Mouse (Mus musculus): ENCODE results near the gene Mrpl50. TPM values are rescaled to one million over a fixed set of nuclear protein-coding genes. Genes with fewer than 3 reads are reported as not detected.
"Not testable (repeated sequence)": the region's sequence is repeated elsewhere in the genome, so short reads cannot be mapped to it uniquely, and the experiment has no call there.

Gene Mrpl50
- total RNA-seq, 2 experiments from 2014 or later = 31.9 to 33.3 TPM

DNA sequence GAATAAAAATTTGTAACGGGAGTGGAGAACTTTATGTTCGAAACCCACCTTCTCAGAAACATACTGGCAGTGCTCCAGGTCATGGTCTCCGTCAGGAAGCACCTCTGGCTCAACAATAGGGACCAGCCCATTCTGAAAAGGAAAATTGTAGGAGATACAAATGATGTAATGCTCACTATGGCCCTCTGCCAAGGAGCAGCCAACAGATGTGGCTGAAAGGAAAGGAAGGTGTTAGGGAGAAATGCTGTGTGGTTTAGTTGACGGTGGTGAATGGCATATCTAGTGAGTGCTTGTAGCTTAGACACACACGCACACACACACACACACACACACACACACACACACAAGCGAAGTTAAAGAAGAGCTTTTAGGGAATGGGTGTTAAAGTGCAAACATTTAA is 18.8 kb upstream of the Mrpl50 start:
- no peak for TF ChIP-seq CTCF (conservative IDR thresholded peaks at IDR 0.05)
- no peak overlapping the region for H3K27ac ChIP-seq
- no peak for DNase-seq (ENCODE audit: low spot score in 2 of 2)
- no peak overlapping the region for H3K4me3 ChIP-seq

DNA sequence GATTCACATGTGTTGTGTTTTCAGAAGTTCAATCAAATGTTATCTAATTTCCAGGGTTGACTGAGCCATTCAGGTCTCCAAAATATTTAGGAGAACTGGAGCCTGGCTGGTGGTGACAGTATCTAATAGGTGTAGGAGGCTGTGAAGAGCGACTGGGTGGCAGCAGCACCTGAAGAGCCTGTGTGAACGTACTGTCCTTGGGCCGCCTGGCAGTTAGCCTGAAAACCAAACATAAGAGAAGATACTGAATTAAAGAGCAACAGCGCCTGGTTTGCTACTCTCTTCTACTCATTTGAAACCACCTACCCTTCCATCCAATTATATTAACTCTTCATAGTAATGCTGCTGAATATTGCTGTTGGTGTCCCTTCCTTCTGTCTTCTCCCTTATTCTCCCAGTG is 15.8 kb upstream of the Mrpl50 start:
- Histone ChIP-seq H3K4me3 (no peak overlapping the region), H3K27ac (no peak overlapping the region)
- DNase-seq (ENCODE audit: low spot score in 2 of 2) = no peak
- no peak for TF ChIP-seq CTCF (conservative IDR thresholded peaks at IDR 0.05)

DNA sequence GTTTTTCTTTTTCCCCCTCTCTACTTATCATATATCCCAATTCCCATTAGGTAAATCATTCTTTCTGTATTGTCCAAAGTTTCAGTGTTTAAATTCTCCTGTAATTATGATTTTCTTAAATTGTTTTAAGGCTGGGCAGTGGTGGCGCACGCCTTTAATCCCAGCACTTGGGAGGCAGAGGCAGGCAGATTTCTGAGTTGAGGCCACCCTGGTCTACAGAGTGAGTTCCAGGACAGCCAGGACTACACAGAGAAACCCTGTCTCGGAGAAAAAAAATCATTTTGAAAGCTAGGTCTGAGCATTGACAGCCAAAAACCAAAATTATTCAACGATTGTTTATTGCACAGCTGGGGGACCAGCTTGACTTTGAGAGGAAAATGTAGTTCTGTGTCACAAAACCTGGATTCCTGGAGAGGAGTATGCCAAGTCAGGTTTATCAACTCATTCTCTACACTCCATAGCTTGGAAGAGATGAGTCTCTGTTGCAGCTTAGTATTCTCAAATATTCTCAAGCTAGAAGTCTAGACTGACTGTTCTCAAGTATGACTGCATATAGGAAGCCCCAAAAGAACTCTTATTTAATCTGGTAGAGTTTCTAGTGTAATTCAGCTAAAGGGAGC is 14.9 kb upstream of the Mrpl50 start:
- TF ChIP-seq CTCF (conservative IDR thresholded peaks at IDR 0.05) = no peak
- Histone ChIP-seq H3K27ac (no peak overlapping the region), H3K4me3 (no peak overlapping the region)
- DNase-seq (ENCODE audit: low spot score in 2 of 2) = no peak

DNA sequence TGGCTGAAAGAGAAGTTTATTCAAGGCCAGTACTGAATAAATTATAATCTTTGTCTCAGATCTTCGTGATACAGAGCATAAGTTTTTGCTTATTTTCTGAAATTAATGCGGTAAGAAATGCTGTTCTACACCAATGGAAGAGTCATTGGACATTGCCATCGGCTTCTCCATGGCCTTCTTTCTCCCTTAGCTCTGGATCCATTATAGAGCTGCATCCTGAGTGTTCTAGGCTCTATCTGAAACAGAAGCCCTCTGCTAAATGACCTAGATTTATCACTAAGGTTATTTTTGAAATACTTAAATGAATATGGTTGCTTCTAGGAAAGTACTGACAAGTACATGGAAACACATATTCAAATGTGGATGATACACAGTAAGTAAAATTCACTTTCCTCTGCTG is 14.1 kb upstream of the Mrpl50 start:
- Histone ChIP-seq H3K4me3 (no peak overlapping the region), H3K27ac (no peak overlapping the region)
- TF ChIP-seq CTCF (conservative IDR thresholded peaks at IDR 0.05) = no peak
- no peak for DNase-seq (ENCODE audit: low spot score in 2 of 2)

DNA sequence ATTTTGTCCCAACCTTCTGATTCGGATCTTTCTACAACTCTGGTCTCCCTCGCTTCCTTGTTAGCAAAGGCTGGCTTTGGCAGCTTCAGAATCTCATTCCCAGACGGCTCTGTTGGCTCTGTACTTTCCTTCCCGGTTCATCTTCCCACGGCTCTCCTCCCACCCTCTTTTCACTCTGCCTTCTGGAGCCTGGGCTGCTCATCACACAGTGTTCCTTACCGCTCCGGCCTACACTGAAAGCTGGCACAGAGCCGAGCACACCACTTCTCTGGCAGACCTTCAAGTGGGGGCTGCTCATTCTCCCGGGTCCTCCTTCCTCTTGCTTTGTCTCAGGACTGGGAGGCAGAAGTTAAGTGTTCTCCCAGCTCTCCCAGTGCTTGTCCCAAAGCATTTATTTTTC is 1.7 kb upstream of the Mrpl50 start:
- Histone ChIP-seq H3K4me3 (peak overlapping the region; percentile 94), H3K27ac (peak overlapping the region; percentile 85)
- TF ChIP-seq CTCF (conservative IDR thresholded peaks at IDR 0.05) = no peak
- DNase-seq (ENCODE audit: low spot score in 2 of 2) = peak; percentile 80 to 89

DNA sequence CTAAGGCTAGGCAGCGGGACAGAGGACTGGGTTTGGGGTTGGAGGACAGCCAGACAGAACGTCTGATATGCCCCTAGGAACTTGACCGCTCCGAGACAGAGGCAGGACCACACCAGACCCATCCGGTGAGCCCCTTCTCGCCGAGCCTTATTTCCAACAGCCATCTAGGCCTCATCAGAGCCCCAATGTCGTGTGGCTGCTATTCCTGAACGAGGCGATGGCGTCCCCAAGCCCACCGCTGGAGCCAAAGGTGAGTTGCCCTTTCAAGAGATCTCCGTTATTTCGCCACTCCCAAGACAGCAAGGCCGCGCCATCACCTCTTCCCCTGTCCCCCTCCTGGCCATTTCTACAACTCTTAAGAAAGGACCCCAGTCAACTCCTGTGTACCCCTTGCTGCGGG is 453 bp upstream of the Mrpl50 start:
- Histone ChIP-seq H3K27ac (peak overlapping the region; percentile 85), H3K4me3 (peak overlapping the region; percentile 94)
- no peak; the same call in 1 of the 2 replicates for TF ChIP-seq CTCF (conservative IDR thresholded peaks at IDR 0.05)
- DNase-seq (ENCODE audit: low spot score in 2 of 2) = no peak

DNA sequence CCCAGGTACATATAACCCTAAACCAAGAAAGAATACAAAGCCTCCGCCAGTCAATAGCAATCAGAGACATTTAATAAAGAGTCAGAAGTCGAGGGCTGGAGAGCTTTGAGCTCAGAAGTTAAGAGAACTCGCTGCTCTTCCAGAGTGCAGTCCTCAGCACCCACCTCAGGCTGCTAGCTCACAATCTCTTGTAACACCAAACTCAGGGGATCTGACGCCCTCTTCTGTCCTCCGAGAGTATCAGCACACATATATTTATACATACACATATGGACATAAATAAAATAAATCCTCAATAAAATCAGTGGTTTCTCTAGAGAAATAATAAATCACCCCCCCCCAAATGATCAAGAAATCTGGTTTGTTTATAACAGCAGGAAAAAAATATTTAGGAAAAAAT is 1.4 kb downstream of the Mrpl50 start:
- no peak overlapping the region for H3K27ac ChIP-seq
- TF ChIP-seq CTCF (conservative IDR thresholded peaks at IDR 0.05) = peak; percentile 34
- no peak for DNase-seq (ENCODE audit: low spot score in 2 of 2)
- H3K4me3 ChIP-seq = peak overlapping the region; percentile 8; the same call in 1 of the 2 replicates

DNA sequence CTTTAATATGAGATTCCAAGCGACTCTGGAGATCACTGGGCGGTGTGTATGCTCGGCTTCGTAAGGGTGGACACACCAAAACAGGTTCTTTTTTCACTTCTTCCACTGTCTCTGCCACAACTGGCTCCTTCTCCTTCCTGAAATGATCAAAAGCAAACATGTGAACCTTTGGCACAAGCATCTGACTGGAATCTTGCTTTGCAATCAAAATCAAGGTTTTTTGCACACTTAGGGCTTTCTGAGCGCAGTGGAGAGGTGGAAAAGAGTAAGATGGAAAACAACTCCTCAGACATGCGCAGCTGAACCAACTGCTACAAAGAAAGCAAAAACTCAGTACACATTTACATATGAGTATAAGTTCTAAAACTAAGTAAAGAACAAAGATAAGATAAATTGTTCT is 6.5 kb downstream of the Mrpl50 start:
- TF ChIP-seq CTCF (conservative IDR thresholded peaks at IDR 0.05) = no peak
- no peak for DNase-seq (ENCODE audit: low spot score in 2 of 2)
- H3K27ac ChIP-seq = no peak overlapping the region
- H3K4me3 ChIP-seq = no peak overlapping the region

DNA sequence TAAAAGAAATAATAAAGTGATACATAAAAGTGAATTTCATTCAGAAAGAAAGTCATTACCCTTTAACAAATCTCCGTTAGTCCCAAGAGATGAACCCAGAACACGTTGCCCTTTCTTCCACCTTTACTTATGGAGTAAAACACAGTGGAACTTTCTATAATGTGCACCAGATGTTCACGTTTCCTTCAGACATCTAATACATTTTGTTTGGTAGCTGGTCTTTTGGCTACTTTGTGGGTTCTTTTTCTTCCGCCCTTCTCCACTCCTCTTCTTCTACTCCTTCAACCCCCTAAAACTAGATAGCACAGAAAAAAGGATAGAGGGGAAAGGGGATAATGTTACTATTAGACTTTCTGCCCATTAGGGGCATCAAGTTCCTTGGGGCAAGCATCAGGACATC is 8.3 kb downstream of the Mrpl50 start:
- Histone ChIP-seq H3K27ac (no peak overlapping the region), H3K4me3 (no peak overlapping the region)
- DNase-seq (ENCODE audit: low spot score in 2 of 2) = no peak
- TF ChIP-seq CTCF (conservative IDR thresholded peaks at IDR 0.05) = no peak

DNA sequence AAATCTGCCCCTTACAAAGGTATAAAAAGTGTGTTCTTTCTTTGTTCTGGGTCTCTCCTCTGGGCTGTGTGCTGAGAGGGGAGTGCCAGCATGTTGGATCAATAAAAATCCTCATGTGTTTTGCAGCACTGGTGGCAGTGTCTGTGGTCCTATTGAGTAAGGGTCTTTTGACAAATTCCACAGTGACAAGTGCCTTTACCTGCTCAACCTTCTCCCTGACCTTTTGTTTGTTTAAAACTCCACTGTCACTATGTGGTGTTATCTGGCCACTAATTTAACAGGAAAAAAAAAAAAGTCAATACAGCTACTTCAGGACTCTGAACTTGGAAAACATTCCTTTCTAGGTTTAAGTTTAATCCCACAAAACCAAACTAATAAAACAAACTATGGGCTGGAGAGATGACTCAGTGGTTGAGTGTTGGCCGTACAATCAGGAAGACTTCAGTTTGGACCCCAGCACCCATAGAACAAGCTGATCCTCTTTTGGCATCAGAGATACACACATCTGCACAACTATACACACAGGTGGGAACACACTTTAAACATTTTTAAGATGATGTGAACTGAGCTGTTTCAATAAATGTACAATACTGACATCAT is 10.6 kb downstream of the Mrpl50 start:
- not testable (repeated sequence) for H3K27ac ChIP-seq; H3K4me3 ChIP-seq; DNase-seq (ENCODE audit: low spot score in 2 of 2)

DNA sequence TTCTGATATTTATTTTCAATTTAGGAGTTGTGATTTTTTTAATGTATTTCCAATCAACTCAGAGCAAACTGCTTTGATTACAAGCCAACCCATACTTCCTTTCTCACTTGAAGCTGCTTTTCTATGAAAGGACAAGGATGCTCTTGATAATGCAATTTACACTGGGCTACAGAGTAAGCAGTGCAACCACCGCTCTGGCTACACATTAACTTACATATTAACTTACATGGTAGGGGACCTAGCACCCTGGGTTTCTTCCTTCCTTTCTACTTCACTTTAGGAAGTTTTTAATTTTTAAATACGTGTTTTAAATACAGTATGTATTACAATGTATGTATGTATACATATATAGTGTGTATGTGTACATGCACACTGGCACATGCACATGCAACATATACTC is 11.7 kb downstream of the Mrpl50 start:
- no peak for TF ChIP-seq CTCF (conservative IDR thresholded peaks at IDR 0.05)
- H3K27ac ChIP-seq = no peak overlapping the region
- no peak overlapping the region for H3K4me3 ChIP-seq
- no peak for DNase-seq (ENCODE audit: low spot score in 2 of 2)

DNA sequence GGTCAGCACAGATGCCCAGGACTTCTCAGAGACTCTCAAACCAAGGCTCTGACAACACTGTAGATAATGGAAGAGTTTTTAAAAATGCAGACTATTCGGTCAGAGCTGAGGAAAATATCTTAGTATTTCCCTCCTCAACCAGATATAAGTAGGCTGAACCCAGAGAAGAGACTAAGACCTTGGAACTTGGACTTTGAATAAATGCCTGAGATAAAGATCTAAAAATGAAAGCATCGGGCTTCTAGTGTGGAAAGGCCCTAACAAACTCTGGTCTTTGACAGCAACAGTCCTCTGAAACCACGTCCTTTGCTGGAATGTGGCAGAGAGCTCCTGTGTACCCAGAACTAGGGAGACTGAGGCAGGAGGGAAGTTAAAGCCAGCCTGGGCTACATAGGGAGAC is 14.5 kb downstream of the Mrpl50 start, which contains the start of gene Baat:
Gene Baat (minus strand): TSS at position 172 of the 400 bp plus-strand sequence.
- H3K27ac ChIP-seq = no peak within 1 kb of the TSS
- no peak for DNase-seq (ENCODE audit: low spot score in 2 of 2)

DNA sequence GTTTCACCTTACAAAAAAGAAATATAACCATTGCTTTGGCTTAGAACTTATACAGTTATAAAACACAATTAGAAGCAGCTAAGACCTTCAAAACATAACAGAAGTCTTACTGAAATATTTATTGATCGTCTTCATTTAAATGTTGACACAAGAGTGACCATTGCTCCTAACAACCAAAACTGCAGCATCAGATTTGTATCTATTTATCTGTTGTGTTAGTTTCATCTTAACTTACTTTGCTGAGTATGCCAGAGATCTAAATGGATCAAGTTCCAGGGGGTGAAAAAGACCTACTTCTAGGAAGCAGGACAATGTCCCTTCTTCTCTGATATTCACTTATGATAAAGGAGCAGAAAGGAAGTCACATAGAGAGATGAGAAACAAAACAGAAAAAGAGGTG is 17.3 kb downstream of the Mrpl50 start:
- DNase-seq (ENCODE audit: low spot score in 2 of 2) = no peak
- Histone ChIP-seq H3K4me3 (no peak overlapping the region), H3K27ac (no peak overlapping the region)
- TF ChIP-seq CTCF (conservative IDR thresholded peaks at IDR 0.05) = no peak

More for the DNA sequence above, 14.5 kb downstream of the Mrpl50 start, which contains the start of gene Baat:
- no peak for TF ChIP-seq CTCF (conservative IDR thresholded peaks at IDR 0.05)
- no peak within 1 kb of the TSS for H3K4me3 ChIP-seq

DNA sequence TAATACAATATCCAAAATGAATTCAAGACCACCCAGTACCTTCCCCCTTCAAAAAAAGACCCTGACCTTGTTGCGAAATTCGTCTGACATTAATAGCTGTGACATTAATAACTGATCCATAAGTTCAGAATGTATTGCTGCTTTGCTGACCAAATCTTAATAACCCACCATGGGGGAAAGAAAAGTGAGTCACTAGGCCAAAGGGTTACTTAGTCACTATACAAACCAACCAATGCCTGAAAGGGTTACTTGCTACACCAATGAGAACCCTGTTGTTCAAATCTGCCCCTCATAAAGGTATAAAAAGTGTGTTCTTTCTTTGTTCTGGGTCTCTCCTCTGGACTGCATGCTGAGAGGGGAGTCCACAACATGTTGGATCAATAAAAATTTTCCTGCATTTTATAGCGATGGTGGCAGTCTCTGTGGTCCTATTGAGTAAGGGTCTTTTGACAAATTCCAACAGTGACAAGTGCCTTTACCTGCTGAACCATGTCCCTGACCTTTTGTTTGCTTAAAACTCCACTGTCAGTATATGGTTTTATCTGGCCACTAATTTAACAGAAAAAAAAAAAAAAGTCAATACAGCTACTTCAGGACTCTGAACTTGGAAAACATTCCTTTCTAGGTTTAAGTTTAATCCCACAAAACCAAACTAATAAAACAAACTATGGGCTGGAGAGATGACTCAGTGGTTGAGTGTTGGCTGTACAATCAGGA is 34.8 kb downstream of the Mrpl50 start:
- not testable (repeated sequence) for H3K27ac ChIP-seq; H3K4me3 ChIP-seq; DNase-seq (ENCODE audit: low spot score in 2 of 2)
